Mouse (Mus musculus): Measurements from ENCODE around the gene Urah. TPM values are rescaled to one million over a fixed set of nuclear protein-coding genes. Genes with fewer than 3 reads are reported as not detected.

Gene Urah
- polyA plus RNA-seq, 1 experiment from 2014 or later = not detected

GRCm38 (mm10) chr7:140811714-140812113 is 23.1 kb upstream of the Urah start:
- peaks cover 19% of the 10 kb centered on the region for H3K36me3 ChIP-seq (ENCODE audit: control insufficient read depth, insufficient read depth, low read length)
- no peak overlapping the region for H3K27ac ChIP-seq (ENCODE audit: low read length)
- WGBS = 73% methylated on average over 13 of the region's 13 CpGs
- H3K9me3 ChIP-seq (replicated peaks; ENCODE audit: control insufficient read depth, low read length, poor library complexity, severe bottlenecking) = no peaks in the 10 kb centered on the region
- no peak for ATAC-seq
- H3K4me3 ChIP-seq (ENCODE audit: low read depth, low read length) = no peak overlapping the region
- no peak overlapping the region for H3K9ac ChIP-seq (ENCODE audit: low read depth, low read length)
- H3K27me3 ChIP-seq (ENCODE audit: control insufficient read depth, insufficient read depth, low read depth, low read length) = no peaks in the 10 kb centered on the region
- peaks cover under 1% of the 10 kb centered on the region; the same call in 1 of the 2 replicates for H3K4me1 ChIP-seq (ENCODE audit: control insufficient read depth, insufficient read depth, low read length)
- no peak overlapping the region for H3K4me2 ChIP-seq (ENCODE audit: low read length)

- 88% methylated on average over 12 of the region's 12 CpGs for WGBS
- H3K4me2 ChIP-seq (ENCODE audit: low read length) = no peak overlapping the region
- no peaks in the 10 kb centered on the region for H3K9me3 ChIP-seq (replicated peaks; ENCODE audit: control insufficient read depth, low read length, poor library complexity, severe bottlenecking)
- H3K9ac ChIP-seq (ENCODE audit: low read depth, low read length) = no peak overlapping the region
- H3K4me3 ChIP-seq (ENCODE audit: low read depth, low read length) = no peak overlapping the region
- no peak for ATAC-seq
- H3K27ac ChIP-seq (ENCODE audit: low read length) = no peak overlapping the region
- H3K27me3 ChIP-seq (ENCODE audit: control insufficient read depth, insufficient read depth, low read depth, low read length) = no peaks in the 10 kb centered on the region
- H3K4me1 ChIP-seq (ENCODE audit: control insufficient read depth, insufficient read depth, low read length) = peaks cover 9% of the 10 kb centered on the region
- peaks cover 19% of the 10 kb centered on the region for H3K36me3 ChIP-seq (ENCODE audit: control insufficient read depth, insufficient read depth, low read length)
Observed at GRCm38 (mm10) chr7:140812850-140813249, 22.0 kb upstream of the Urah start.

- H3K27me3 ChIP-seq (ENCODE audit: control insufficient read depth, insufficient read depth, low read depth, low read length) = no peaks in the 10 kb centered on the region
- peaks cover 2% of the 10 kb centered on the region; the same call in 1 of the 2 replicates for H3K36me3 ChIP-seq (ENCODE audit: control insufficient read depth, insufficient read depth, low read length)
- H3K27ac ChIP-seq (ENCODE audit: low read length) = no peak overlapping the region
- no peak overlapping the region for H3K9ac ChIP-seq (ENCODE audit: low read depth, low read length)
- no peak overlapping the region for H3K4me3 ChIP-seq (ENCODE audit: low read depth, low read length)
- WGBS = 74% methylated on average over 4 of the region's 4 CpGs
- no peak for ATAC-seq
- H3K4me1 ChIP-seq (ENCODE audit: control insufficient read depth, insufficient read depth, low read length) = peaks cover 18% of the 10 kb centered on the region
- no peaks in the 10 kb centered on the region for H3K9me3 ChIP-seq (replicated peaks; ENCODE audit: control insufficient read depth, low read length, poor library complexity, severe bottlenecking)
- H3K4me2 ChIP-seq (ENCODE audit: low read length) = peak overlapping the region; percentile 39
Observed at GRCm38 (mm10) chr7:140820173-140820572, 14.6 kb upstream of the Urah start.

- 39% methylated on average over 5 of the region's 5 CpGs for WGBS
- H3K9me3 ChIP-seq (replicated peaks; ENCODE audit: control insufficient read depth, low read length, poor library complexity, severe bottlenecking) = no peaks in the 10 kb centered on the region
- peak; percentile 57 for ATAC-seq
- H3K27me3 ChIP-seq (ENCODE audit: control insufficient read depth, insufficient read depth, low read depth, low read length) = no peaks in the 10 kb centered on the region
- H3K9ac ChIP-seq (ENCODE audit: low read depth, low read length) = peak overlapping the region; percentile 89
- H3K4me2 ChIP-seq (ENCODE audit: low read length) = peak overlapping the region; percentile 69
- H3K4me1 ChIP-seq (ENCODE audit: control insufficient read depth, insufficient read depth, low read length) = peaks cover 18% of the 10 kb centered on the region
- H3K27ac ChIP-seq (ENCODE audit: low read length) = peak overlapping the region; percentile 98
- H3K4me3 ChIP-seq (ENCODE audit: low read depth, low read length) = peak overlapping the region; percentile 74
- peaks cover 2% of the 10 kb centered on the region; the same call in 1 of the 2 replicates for H3K36me3 ChIP-seq (ENCODE audit: control insufficient read depth, insufficient read depth, low read length)
Observed at GRCm38 (mm10) chr7:140821305-140821652, 13.5 kb upstream of the Urah start.

GRCm38 (mm10) chr7:140821653-140822329 is 13.0 kb upstream of the Urah start, which contains the start of gene Zfp941:
Gene Zfp941, minus strand, starts transcription at chr7:140822178.
- WGBS = under 1% methylated on average over 21 of the region's 21 CpGs
- peaks cover 2% of the 10 kb centered on the region; the same call in 1 of the 2 replicates for H3K36me3 ChIP-seq (ENCODE audit: control insufficient read depth, insufficient read depth, low read length)
- peak; percentile 94 for ATAC-seq
- H3K27ac ChIP-seq (ENCODE audit: low read length) = peak within 1 kb of the TSS; percentile 98
- peaks cover 17% of the 10 kb centered on the region for H3K4me1 ChIP-seq (ENCODE audit: control insufficient read depth, insufficient read depth, low read length)
- peak within 1 kb of the TSS; percentile 74 for H3K4me3 ChIP-seq (ENCODE audit: low read depth, low read length)
- peak within 1 kb of the TSS; percentile 89 for H3K9ac ChIP-seq (ENCODE audit: low read depth, low read length)
- H3K4me2 ChIP-seq (ENCODE audit: low read length) = peak within 1 kb of the TSS; percentile 69
- no peaks in the 10 kb centered on the region for H3K9me3 ChIP-seq (replicated peaks; ENCODE audit: control insufficient read depth, low read length, poor library complexity, severe bottlenecking)
- no peaks in the 10 kb centered on the region for H3K27me3 ChIP-seq (ENCODE audit: control insufficient read depth, insufficient read depth, low read depth, low read length)

GRCm38 (mm10) chr7:140822731-140823130 is 12.1 kb upstream of the Urah start:
- H3K27ac ChIP-seq (ENCODE audit: low read length) = no peak overlapping the region
- no peak for ATAC-seq
- no peak overlapping the region for H3K9ac ChIP-seq (ENCODE audit: low read depth, low read length)
- no peak overlapping the region for H3K4me3 ChIP-seq (ENCODE audit: low read depth, low read length)
- no peak overlapping the region for H3K4me2 ChIP-seq (ENCODE audit: low read length)
- peaks cover 11% of the 10 kb centered on the region for H3K4me1 ChIP-seq (ENCODE audit: control insufficient read depth, insufficient read depth, low read length)
- peaks cover 2% of the 10 kb centered on the region; the same call in 1 of the 2 replicates for H3K36me3 ChIP-seq (ENCODE audit: control insufficient read depth, insufficient read depth, low read length)
- 94% methylated on average over 4 of the region's 4 CpGs for WGBS
- no peaks in the 10 kb centered on the region for H3K9me3 ChIP-seq (replicated peaks; ENCODE audit: control insufficient read depth, low read length, poor library complexity, severe bottlenecking)
- H3K27me3 ChIP-seq (ENCODE audit: control insufficient read depth, insufficient read depth, low read depth, low read length) = no peaks in the 10 kb centered on the region

GRCm38 (mm10) chr7:140828171-140828881 is 6.5 kb upstream of the Urah start:
- Histone ChIP-seq H3K9ac (ENCODE audit: low read depth, low read length) (no peak overlapping the region), H3K4me2 (ENCODE audit: low read length) (no peak overlapping the region), H3K9me3 (replicated peaks; ENCODE audit: control insufficient read depth, low read length, poor library complexity, severe bottlenecking) (no peaks in the 10 kb centered on the region), H3K27me3 (ENCODE audit: control insufficient read depth, insufficient read depth, low read depth, low read length) (no peaks in the 10 kb centered on the region), H3K4me3 (ENCODE audit: low read depth, low read length) (no peak overlapping the region), H3K4me1 (ENCODE audit: control insufficient read depth, insufficient read depth, low read length) (no peaks in the 10 kb centered on the region), H3K27ac (ENCODE audit: low read length) (no peak overlapping the region), H3K36me3 (ENCODE audit: control insufficient read depth, insufficient read depth, low read length) (no peaks in the 10 kb centered on the region)
- 42% methylated on average over 8 of the region's 8 CpGs for WGBS
- peak; percentile 73; the same call in 1 of the 2 replicates for ATAC-seq

- Histone ChIP-seq H3K9me3 (replicated peaks; ENCODE audit: control insufficient read depth, low read length, poor library complexity, severe bottlenecking) (no peaks in the 10 kb centered on the region), H3K4me2 (ENCODE audit: low read length) (no peak overlapping the region), H3K4me1 (ENCODE audit: control insufficient read depth, insufficient read depth, low read length) (no peaks in the 10 kb centered on the region), H3K9ac (ENCODE audit: low read depth, low read length) (no peak overlapping the region), H3K27ac (ENCODE audit: low read length) (no peak overlapping the region), H3K4me3 (ENCODE audit: low read depth, low read length) (no peak overlapping the region), H3K36me3 (ENCODE audit: control insufficient read depth, insufficient read depth, low read length) (no peaks in the 10 kb centered on the region), H3K27me3 (ENCODE audit: control insufficient read depth, insufficient read depth, low read depth, low read length) (no peaks in the 10 kb centered on the region)
- ATAC-seq = no peak
- WGBS = 73% methylated on average over 6 of the region's 6 CpGs
Observed at GRCm38 (mm10) chr7:140831447-140831846, 3.4 kb upstream of the Urah start.

- no peaks in the 10 kb centered on the region for H3K36me3 ChIP-seq (ENCODE audit: control insufficient read depth, insufficient read depth, low read length)
- H3K9ac ChIP-seq (ENCODE audit: low read depth, low read length) = no peak overlapping the region
- H3K4me3 ChIP-seq (ENCODE audit: low read depth, low read length) = no peak overlapping the region
- no peaks in the 10 kb centered on the region for H3K4me1 ChIP-seq (ENCODE audit: control insufficient read depth, insufficient read depth, low read length)
- 83% methylated on average over 4 of the region's 4 CpGs for WGBS
- no peaks in the 10 kb centered on the region for H3K9me3 ChIP-seq (replicated peaks; ENCODE audit: control insufficient read depth, low read length, poor library complexity, severe bottlenecking)
- no peak for ATAC-seq
- no peaks in the 10 kb centered on the region for H3K27me3 ChIP-seq (ENCODE audit: control insufficient read depth, insufficient read depth, low read depth, low read length)
- no peak overlapping the region for H3K4me2 ChIP-seq (ENCODE audit: low read length)
- H3K27ac ChIP-seq (ENCODE audit: low read length) = no peak overlapping the region
Observed at GRCm38 (mm10) chr7:140833341-140833740, 1.5 kb upstream of the Urah start.

Data from midbrain, embryonic 16.5 days (tissue).